In genomic region chr13:93000640-93001351, GRCm38 (mm10) we compare ENCODE assay signal across 12 mouse cellular contexts.
DNase-seq lines count a peak whose midpoint lies in the region; ATAC-seq and TF ChIP-seq lines count a peak whose summit lies in the region.
"Had no signal": no experiment of that assay in that cellular context is flagged by ENCODE, and none has a peak within 500 bp of the region (broad histone marks: within the 10 kb centered on the region; RNA-seq: fewer than 3 reads in every experiment).

No protein-coding gene starts in this region.

- no peak overlapping the region for H3K4me3 ChIP-seq in kidney, postnatal 0 days (replicated peaks; ENCODE audit: low read depth, low read length)
- no peak overlapping the region for H3K4me3 ChIP-seq in cortical plate, adult 2 months (ENCODE audit: insufficient read depth, low read length)
- H3K4me3 ChIP-seq: megakaryocyte, embryonic 14.5 days had no signal

- no peaks in the 10 kb centered on the region; the same call in 1 of the 2 replicates for H3K4me1 ChIP-seq in kidney, postnatal 0 days (replicated peaks; ENCODE audit: insufficient read depth, low read length)
- peaks cover 1% of the 10 kb centered on the region; the same call in 1 of the 2 replicates for H3K4me1 ChIP-seq in cortical plate, adult 2 months (ENCODE audit: control insufficient read depth, insufficient read depth, low read length)
- H3K4me1 ChIP-seq: megakaryocyte, embryonic 14.5 days had no signal

- H3K9me3 ChIP-seq in kidney, postnatal 0 days (replicated peaks; ENCODE audit: low read length), result no peaks in the 10 kb centered on the region
- H3K9me3 ChIP-seq: megakaryocyte, embryonic 14.5 days had no signal

- intact Hi-C loops in left cerebral cortex, postnatal 36 days (cut with DNase I), result loop anchor here (2.0 to 5.0 kb wide), 2 partner anchors 58 to 302 kb away; no protein-coding TSS in a partner anchor

- 39% methylated on average over 12 of the region's 12 CpGs for WGBS in kidney, postnatal 0 days

- no peaks in the 10 kb centered on the region for H3K27me3 ChIP-seq in kidney, postnatal 0 days (ENCODE audit: insufficient read depth, low read length)

- ATAC-seq in frontal cortex, adult (ENCODE audit: low TSS enrichment), result peak; percentile 76
- ATAC-seq in kidney, postnatal 0 days (replicated peaks; ENCODE audit: low FRiP score, low read depth), result no peak

- DNase-seq in frontal cortex, postnatal 10 days (ENCODE audit: low spot score in 2 of 2), result no peak
- DNase-seq in kidney, postnatal 0 days (ENCODE audit: low spot score), result no peak
- no peak for DNase-seq in kidney, adult 11 months
- DNase-seq in left cerebral cortex, postnatal 36 days (ENCODE audit: low spot score in 2 of 2), result peak; percentile 70 to 73
- DNase-seq in adrenal gland, adult 2 months, result no peak
- DNase-seq in cerebellum, postnatal 25 days, result no peak
- DNase-seq: cerebellum, adult 11-12 months; liver; thymus, adult 18-20 months had no signal

- no peaks in the 10 kb centered on the region for H3K36me3 ChIP-seq in kidney, postnatal 0 days (ENCODE audit: insufficient read depth, low read length)

- H3K4me2 ChIP-seq in kidney, postnatal 0 days (ENCODE audit: low read length), result 0 out of 2 replicates have a peak overlapping the region, but pooled peaks have one; percentile 6

- no peak overlapping the region for H3K9ac ChIP-seq in kidney, postnatal 0 days (ENCODE audit: low read depth, low read length)

- no peak overlapping the region for H3K27ac ChIP-seq in kidney, postnatal 0 days
- H3K27ac ChIP-seq in cortical plate, adult 2 months (ENCODE audit: insufficient read depth, low read length), result peak overlapping the region; percentile 91

- TF ChIP-seq CTCF in kidney, postnatal 0 days (IDR thresholded peaks at IDR 0.05; ENCODE audit: low read depth), result no peak
- no peak for TF ChIP-seq CTCF in cortical plate, adult 2 months (IDR thresholded peaks at IDR 0.05; ENCODE audit: extremely low read depth, insufficient read depth, low read length)

- 0 out of 2 replicates have a peak, but pooled peaks have one; percentile 27 for TF ChIP-seq POLR2A in cortical plate, adult 2 months (IDR thresholded peaks at IDR 0.05; ENCODE audit: extremely low read depth, insufficient read depth, low read length)

Comparison
In these comparisons a context has a peak if more than half of its experiments do, and no peak if none do; other contexts are left out.
1. DNase-seq: peak in left cerebral cortex, postnatal 36 days (2 of 2); none in frontal cortex, postnatal 10 days (0 of 2), kidney, postnatal 0 days (single experiment), kidney, adult 11 months (single experiment), adrenal gland, adult 2 months (single experiment) and cerebellum, postnatal 25 days (0 of 2).